Mouse (Mus musculus) subcutaneous adipose tissue, adult 2 months (tissue): ENCODE measurements around the gene Pnliprp1. TPM values are rescaled to one million over a fixed set of nuclear protein-coding genes. Genes with fewer than 3 reads are reported as not detected.

ENCODE experiments used
- polyA plus RNA-seq: library from polyadenylated mRNA; depleted of rRNA; stranded (reverse); fragments of >200 nt; gene quantifications from 2 replicates; pipeline ENCODE4 v1.2.3, GENCODE M21; 2012; ENCODE audit warnings: low replicate concordance; rRNA removed

The Pnliprp1 gene
- not detected in 2 replicates for polyA plus RNA-seq

GRCm38 (mm10) chr19:58728445-58729031 lies at the start of gene Pnliprp1:
Pnliprp1 (plus strand) TSS chr19:58728887.

GRCm38 (mm10) chr19:58759423-58759822 lies 30.7 kb downstream of the Pnliprp1 start, which contains the start of gene Pnliprp2:
Pnliprp2 (plus strand) TSS chr19:58759719.

Other genes with a start within 250 kb of the Pnliprp1 start
- gene Ccdc172, start 216.9 kb upstream of the Pnliprp1 start, polyA plus RNA-seq: not detected in 2 replicates
- gene Pnlip, start 76.4 kb upstream of the Pnliprp1 start, polyA plus RNA-seq: 0.30 and 0.41 TPM in 2 replicates
- 0.33 TPM in 1 of 2 replicates, not detected in the other for gene Pnliprp2, start 30.8 kb downstream of the Pnliprp1 start, polyA plus RNA-seq
- gene 1700019N19Rik, start 65.6 kb downstream of the Pnliprp1 start, polyA plus RNA-seq: 0.81 TPM in 1 of 2 replicates, not detected in the other
- gene Eno4, start 214.5 kb downstream of the Pnliprp1 start, polyA plus RNA-seq: 0.18 TPM in 1 of 2 replicates, not detected in the other
- 32.1 and 83.6 TPM in 2 replicates for gene Hspa12a, start 214.8 kb downstream of the Pnliprp1 start, polyA plus RNA-seq